Mouse (Mus musculus): Measurements from ENCODE around the gene Npc1l1. TPM values are rescaled to one million over a fixed set of nuclear protein-coding genes. Genes with fewer than 3 reads are reported as not detected.

Npc1l1 gene
- total RNA-seq, 2 experiments from 2014 or later = not detected

DNA sequence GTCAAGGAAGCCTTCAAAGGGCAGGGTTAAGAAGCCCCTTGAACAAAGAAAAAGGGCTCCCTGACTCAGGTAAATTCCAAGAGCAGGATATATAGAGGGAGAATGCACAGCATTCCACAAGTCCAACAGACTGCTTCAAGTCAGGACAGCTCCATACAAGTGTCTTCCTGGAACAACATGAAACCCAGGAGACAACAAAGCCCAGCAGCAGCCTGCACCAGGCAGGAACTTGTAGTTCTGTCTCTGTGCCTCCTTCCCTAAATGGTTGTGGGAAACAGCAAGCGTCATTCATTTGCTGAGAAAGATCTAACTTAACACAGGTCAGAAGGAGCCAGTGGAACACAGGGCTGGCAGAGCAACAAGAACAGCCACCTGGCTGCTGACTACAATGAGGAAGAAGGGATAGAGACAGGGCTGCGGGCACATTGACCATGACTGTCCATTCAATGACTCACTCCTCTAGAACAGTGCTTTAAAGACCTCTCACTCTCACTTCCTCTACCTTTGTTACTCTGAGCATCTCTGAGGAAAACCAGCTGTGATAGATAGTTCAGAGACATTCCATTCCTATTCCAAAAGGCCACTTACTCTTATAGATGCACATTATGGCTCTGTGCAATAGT is 60.8 kb downstream of the Npc1l1 start:
- ATAC-seq (replicated peaks; ENCODE audit: low FRiP score, low TSS enrichment, poor library complexity, severe bottlenecking) = no peak

DNA sequence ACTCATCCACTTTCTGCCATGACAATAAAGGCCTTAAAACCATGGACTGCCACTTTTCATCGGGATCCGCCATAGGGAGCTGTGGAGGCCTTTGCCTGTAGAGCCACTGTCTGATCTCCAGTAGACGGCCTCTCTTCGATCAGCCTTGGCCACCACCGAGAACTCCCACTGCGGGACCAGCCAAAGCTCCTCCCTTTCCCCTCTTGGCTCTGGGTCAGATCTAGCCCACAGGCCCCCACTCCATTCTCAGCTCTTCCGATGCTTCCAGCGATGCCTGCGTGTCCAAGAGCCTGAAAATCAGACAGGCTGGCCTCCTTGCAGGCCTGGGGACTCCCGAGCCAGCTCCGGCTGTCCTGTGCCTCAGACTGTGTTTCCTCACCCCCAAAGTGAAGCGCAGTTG is 63.6 kb downstream of the Npc1l1 start:
- ATAC-seq (replicated peaks; ENCODE audit: low FRiP score, low TSS enrichment, poor library complexity, severe bottlenecking) = no peak

DNA sequence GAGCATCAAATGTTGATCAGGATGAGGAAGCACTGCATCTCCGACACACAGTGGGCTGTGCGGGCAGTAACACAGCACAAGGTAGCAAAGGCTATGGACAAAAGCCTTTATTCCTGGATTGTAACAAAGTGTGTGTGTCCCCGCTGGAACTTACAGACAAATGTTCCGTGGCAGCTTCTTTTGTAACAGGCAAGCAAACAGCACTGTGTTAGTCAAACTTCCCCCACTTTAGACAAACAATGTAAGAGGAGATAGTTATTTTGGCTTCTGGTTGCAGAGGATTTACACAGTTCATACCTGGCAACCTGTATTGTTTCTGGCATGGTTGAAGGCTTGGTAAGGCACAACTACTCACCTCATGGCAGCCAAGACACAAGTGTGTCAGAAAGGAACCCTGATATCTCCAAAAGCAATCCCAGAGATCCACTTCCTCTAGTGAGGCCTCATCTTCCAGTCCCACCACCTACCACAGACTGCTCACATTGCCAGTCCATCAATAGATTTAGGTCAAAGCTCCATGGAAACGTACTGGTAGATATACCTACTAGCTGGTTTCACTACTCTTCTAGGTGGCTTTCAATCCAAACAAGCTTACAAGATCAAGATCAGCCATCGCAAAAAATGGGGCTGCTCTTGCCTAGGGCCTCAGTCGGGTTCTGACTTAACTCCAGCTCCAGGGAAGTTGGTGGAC is 64.4 kb downstream of the Npc1l1 start:
- ATAC-seq (replicated peaks; ENCODE audit: low FRiP score, low TSS enrichment, poor library complexity, severe bottlenecking) = no peak

DNA sequence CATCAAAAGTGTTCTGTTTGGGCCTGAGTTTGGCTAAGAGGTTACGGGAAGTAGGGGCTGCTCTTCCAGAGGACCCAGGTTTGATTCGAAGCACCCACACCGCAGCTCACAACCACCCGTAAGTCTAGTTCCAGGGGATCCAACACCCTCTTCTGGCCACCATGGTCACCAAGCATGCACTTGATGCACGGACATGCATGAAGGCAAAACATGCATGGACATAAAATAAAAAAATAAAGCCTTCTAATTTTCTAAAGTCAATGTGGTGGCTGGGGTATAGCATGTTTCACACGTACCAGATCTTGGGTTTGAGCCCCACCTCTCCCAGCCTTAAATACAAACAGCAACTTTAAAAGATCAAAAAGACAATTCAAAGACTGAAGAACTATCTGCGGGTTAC is 65.2 kb downstream of the Npc1l1 start:
- ATAC-seq (replicated peaks; ENCODE audit: low FRiP score, low TSS enrichment, poor library complexity, severe bottlenecking) = no peak

DNA sequence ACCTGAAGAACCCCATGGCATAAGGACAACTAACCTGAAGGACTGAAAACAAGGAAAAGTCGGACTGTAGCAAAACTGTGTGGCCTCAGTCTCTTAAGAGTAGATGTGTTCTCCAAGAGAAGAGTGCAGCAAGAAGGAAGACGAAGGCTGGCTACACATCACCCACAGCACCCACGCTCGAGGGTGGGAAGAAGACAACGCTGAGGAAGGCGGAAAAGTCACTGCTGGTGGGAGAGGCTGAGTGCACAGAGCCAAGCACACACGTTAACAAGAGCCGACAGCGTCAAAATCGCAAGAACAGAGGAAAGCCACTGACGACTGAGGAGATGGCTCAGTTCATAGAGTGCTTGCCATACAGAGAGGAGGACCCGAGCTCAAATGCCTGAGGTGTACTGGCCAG is 66.2 kb downstream of the Npc1l1 start:
- no peak for ATAC-seq (replicated peaks; ENCODE audit: low FRiP score, low TSS enrichment, poor library complexity, severe bottlenecking)

DNA sequence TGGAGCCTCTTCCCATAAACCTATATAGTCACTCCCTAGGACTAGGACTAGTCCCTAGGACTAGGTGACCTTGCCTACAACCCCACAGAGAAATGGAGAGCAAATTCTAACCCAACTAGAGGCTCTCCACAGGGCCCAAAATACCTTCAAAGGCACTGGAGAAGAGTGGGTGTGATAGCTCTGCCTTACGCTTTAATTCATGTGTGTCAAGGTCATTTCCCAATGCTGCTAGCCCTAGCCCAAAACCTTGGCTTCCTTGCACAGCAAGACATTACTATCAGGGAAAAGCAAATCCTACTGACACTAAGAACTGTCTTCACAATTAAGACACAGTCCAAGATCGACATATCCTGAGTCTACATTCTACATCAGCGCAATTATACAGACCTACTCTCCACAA is 66.9 kb downstream of the Npc1l1 start:
- no peak for ATAC-seq (replicated peaks; ENCODE audit: low FRiP score, low TSS enrichment, poor library complexity, severe bottlenecking)

DNA sequence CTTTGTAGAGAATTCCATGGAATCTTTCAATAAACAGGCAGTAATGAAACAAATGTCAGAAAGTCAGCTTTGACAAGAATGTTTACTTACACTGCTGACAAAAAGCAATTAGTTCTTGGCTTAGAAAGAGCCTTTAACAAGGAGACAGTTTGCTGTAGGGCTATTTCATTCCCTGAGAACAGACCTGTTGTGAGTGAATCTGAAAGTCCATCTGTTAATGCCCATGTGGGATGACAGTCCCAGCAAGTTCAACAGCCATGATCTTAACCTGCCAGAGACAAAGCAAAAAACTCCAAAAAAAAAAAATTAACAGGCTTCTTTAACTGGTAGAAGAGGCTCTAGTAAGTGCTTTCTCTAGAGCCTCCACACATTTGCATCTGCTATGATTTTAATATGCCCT is 68.4 kb downstream of the Npc1l1 start:
- no peak for ATAC-seq (replicated peaks; ENCODE audit: low FRiP score, low TSS enrichment, poor library complexity, severe bottlenecking)

Other genes with a start within 250 kb of the Npc1l1 start
- 0.52 and 3.0 TPM in 2 replicates for gene Camk2b, start 163.8 kb downstream of the Npc1l1 start, total RNA-seq (2014; fragmentation: Nextera tagmentation)
- 1.6 TPM in 1 of 2 replicates, not detected in the other for gene Camk2b, start 163.8 kb downstream of the Npc1l1 start, total RNA-seq (2017)
- gene A730071L15Rik, start 30.1 kb downstream of the Npc1l1 start, total RNA-seq (2014; fragmentation: Nextera tagmentation) = 2.9 TPM in 1 of 2 replicates, not detected in the other
- gene A730071L15Rik, start 30.1 kb downstream of the Npc1l1 start, total RNA-seq (2017) = 0.47 TPM in 1 of 2 replicates, not detected in the other
- 27.6 and 35.1 TPM in 2 replicates for gene Nudcd3, start 29.7 kb downstream of the Npc1l1 start, total RNA-seq (2014; fragmentation: Nextera tagmentation)
- 34.6 and 39.0 TPM in 2 replicates for gene Nudcd3, start 29.7 kb downstream of the Npc1l1 start, total RNA-seq (2017)
- 59.5 and 69.2 TPM in 2 replicates for gene Ddx56, start 37.6 kb upstream of the Npc1l1 start, total RNA-seq (2014; fragmentation: Nextera tagmentation)
- gene Ddx56, start 37.6 kb upstream of the Npc1l1 start, total RNA-seq (2017) = 53.9 and 63.2 TPM in 2 replicates
- 18.9 and 35.5 TPM in 2 replicates for gene Tmed4, start 44.7 kb upstream of the Npc1l1 start, total RNA-seq (2014; fragmentation: Nextera tagmentation)
- gene Tmed4, start 44.7 kb upstream of the Npc1l1 start, total RNA-seq (2017) = 18.8 and 25.3 TPM in 2 replicates
- 125 and 127 TPM in 2 replicates for gene Ogdh, start 61.5 kb upstream of the Npc1l1 start, total RNA-seq (2014; fragmentation: Nextera tagmentation)
- 70.9 and 91.2 TPM in 2 replicates for gene Ogdh, start 61.5 kb upstream of the Npc1l1 start, total RNA-seq (2017)
- 65.9 and 70.0 TPM in 2 replicates for gene Zmiz2, start 158.9 kb upstream of the Npc1l1 start, total RNA-seq (2014; fragmentation: Nextera tagmentation)
- gene Zmiz2, start 158.9 kb upstream of the Npc1l1 start, total RNA-seq (2017) = 5.6 and 10.4 TPM in 2 replicates
- gene Ppia, start 185.3 kb upstream of the Npc1l1 start, total RNA-seq (2014; fragmentation: Nextera tagmentation) = 3,823 and 4,304 TPM in 2 replicates
- 1,965 and 1,971 TPM in 2 replicates for gene Ppia, start 185.3 kb upstream of the Npc1l1 start, total RNA-seq (2017)
- 144 and 178 TPM in 2 replicates for gene H2afv, start 214.3 kb upstream of the Npc1l1 start, total RNA-seq (2014; fragmentation: Nextera tagmentation)
- gene H2afv, start 214.3 kb upstream of the Npc1l1 start, total RNA-seq (2017) = 85.9 and 103 TPM in 2 replicates
- gene Purb, start 245.8 kb upstream of the Npc1l1 start, total RNA-seq (2014; fragmentation: Nextera tagmentation) = 43.7 and 49.9 TPM in 2 replicates
- 60.5 and 70.9 TPM in 2 replicates for gene Purb, start 245.8 kb upstream of the Npc1l1 start, total RNA-seq (2017)